Mouse (Mus musculus) CH12.LX (cell line): Measurements from ENCODE around the gene Mrps18b. TPM values are rescaled to one million over a fixed set of nuclear protein-coding genes. Genes with fewer than 3 reads are reported as not detected.
"Not testable (repeated sequence)": the region's sequence is repeated elsewhere in the genome, so short reads cannot be mapped to it uniquely, and the experiment has no call there.

Source experiments
- DNase-seq: peaks from one replicate; pipeline ENCODE4 v3.0.0-alpha.2; 2013; ENCODE audit errors: extremely low read depth
- H3K27ac ChIP-seq: 2 replicates; pipeline ENCODE4 v1.5.1; 2012; ENCODE audit warnings: low read depth, mild to moderate bottlenecking, control low read depth, moderate library complexity; ENCODE audit not compliant: insufficient read depth
- H3K27me3 ChIP-seq: replicated peaks from 2 replicates; pipeline ENCODE3; 2012; ENCODE audit warnings: inconsistent platforms
- H3K36me3 ChIP-seq, 2 experiments: replicated peaks in 1 of 2; 2 replicates each; pipeline versions ENCODE3 to v1.6.1; 2012; ENCODE audit warnings: inconsistent platforms in 1 of 2, low read length in 1 of 2, mild to moderate bottlenecking in 1 of 2, mixed read lengths in 1 of 2, moderate library complexity in 1 of 2; ENCODE audit not compliant: control insufficient read depth in 1 of 2, insufficient read depth in 1 of 2
- H3K4me1 ChIP-seq, 2 experiments: 2 replicates each; pipeline ENCODE4 v1.6.1; 2012; ENCODE audit warnings: inconsistent platforms in 1 of 2, moderate library complexity in 1 of 2; ENCODE audit not compliant: insufficient read depth in 2 of 2, control insufficient read depth in 1 of 2
- H3K4me2 ChIP-seq: 2 replicates; pipeline ENCODE4 v1.6.1; 2012; ENCODE audit warnings: low read depth, mild to moderate bottlenecking, control low read depth; ENCODE audit not compliant: poor library complexity, insufficient read depth, severe bottlenecking
- H3K4me3 ChIP-seq, 3 experiments: fragments of 150-350 bp in 1 of 3; sonication (generic) in 1 of 3; replicated peaks in 1 of 3; 2 replicates each; pipeline versions ENCODE3 to v1.5.1; 2011 to 2012; ENCODE audit warnings: low read depth in 2 of 3, low read length in 2 of 3, mild to moderate bottlenecking in 2 of 3, moderate library complexity in 2 of 3, control low read depth in 1 of 3, improper control_type of control experiment in 1 of 3, inconsistent platforms in 1 of 3, mixed read lengths in 1 of 3; ENCODE audit not compliant: poor library complexity in 1 of 3
- H3K79me2 ChIP-seq: replicated peaks from 2 replicates; pipeline ENCODE4 v1.6.1; 2012; ENCODE audit warnings: mild to moderate bottlenecking, moderate library complexity; ENCODE audit not compliant: control insufficient read depth, poor library complexity, insufficient read depth, severe bottlenecking; ENCODE audit errors: extremely low read depth
- H3K9ac ChIP-seq: 2 replicates; pipeline ENCODE4 v1.6.1; 2012; ENCODE audit warnings: low read depth, mild to moderate bottlenecking, control low read depth, moderate library complexity; ENCODE audit not compliant: insufficient read depth
- H3K9me3 ChIP-seq: replicated peaks from 2 replicates; pipeline ENCODE3; 2012; ENCODE audit warnings: low read length, inconsistent platforms, mixed read lengths
- CTCF ChIP-seq, 2 experiments: IDR thresholded peaks in 1 of 2; conservative IDR thresholded peaks in 1 of 2; 2 replicates each; pipeline ENCODE4 v1.5.1; 2011 to 2012; ENCODE audit warnings: low read depth in 2 of 2, low read length in 2 of 2, improper control_type of control experiment in 1 of 2, inconsistent platforms in 1 of 2, mild to moderate bottlenecking in 1 of 2, moderate library complexity in 1 of 2
- E2F4 ChIP-seq: IDR thresholded peaks from 2 replicates; pipeline ENCODE4 v1.6.1; 2011; ENCODE audit warnings: low read depth, low read length, improper control_type of control experiment; ENCODE audit not compliant: insufficient replicate concordance
- ELF1 ChIP-seq: IDR thresholded peaks from 2 replicates; pipeline ENCODE4 v1.6.1; 2014; ENCODE audit warnings: low read depth, mild to moderate bottlenecking, inconsistent platforms, low read length, improper control_type of control experiment
- IRF4 ChIP-seq: IDR thresholded peaks from 2 replicates; pipeline ENCODE4 v1.6.1; 2014; ENCODE audit warnings: low read depth, mild to moderate bottlenecking, inconsistent platforms, low read length, improper control_type of control experiment
- JUN ChIP-seq: IDR thresholded peaks from 2 replicates; pipeline ENCODE4 v1.6.1; 2011; ENCODE audit warnings: low read depth, mild to moderate bottlenecking, low read length, improper control_type of control experiment, moderate library complexity; ENCODE audit not compliant: insufficient read depth
- JUND ChIP-seq: conservative IDR thresholded peaks from 2 replicates; pipeline ENCODE4 v1.6.1; 2011; ENCODE audit warnings: low read depth, low read length, improper control_type of control experiment
- KAT2A ChIP-seq: IDR thresholded peaks from 2 replicates; pipeline ENCODE4 v1.6.1; 2012; ENCODE audit warnings: low read length, improper control_type of control experiment, inconsistent platforms; ENCODE audit not compliant: insufficient replicate concordance
- MXI1 ChIP-seq: IDR thresholded peaks from 2 replicates; pipeline ENCODE4 v1.6.1; 2011; ENCODE audit warnings: mild to moderate bottlenecking, low read depth, low read length, improper control_type of control experiment
- NELFE ChIP-seq: IDR thresholded peaks from 2 replicates; pipeline ENCODE4 v1.6.1; 2011; ENCODE audit warnings: low read depth, low read length, improper control_type of control experiment
- NRF1 ChIP-seq: IDR thresholded peaks from 2 replicates; pipeline ENCODE4 v1.6.1; 2014; ENCODE audit warnings: low read depth, mild to moderate bottlenecking, inconsistent platforms, low read length, improper control_type of control experiment, moderate library complexity
- POLR2AphosphoS2 ChIP-seq: IDR thresholded peaks from 2 replicates; pipeline ENCODE4 v1.6.1; 2011; ENCODE audit warnings: low read depth, low read length, improper control_type of control experiment
- RAD21 ChIP-seq: IDR thresholded peaks from 2 replicates; pipeline ENCODE4 v1.6.1; 2011; ENCODE audit warnings: low read depth, mild to moderate bottlenecking, low read length, improper control_type of control experiment, moderate library complexity
- SMC3 ChIP-seq: IDR thresholded peaks from 2 replicates; pipeline ENCODE4 v1.6.1; 2011; ENCODE audit warnings: low read depth, low read length, improper control_type of control experiment
- TBP ChIP-seq: conservative IDR thresholded peaks from 2 replicates; pipeline ENCODE4 v1.6.1; 2011; ENCODE audit warnings: low read depth, low read length, improper control_type of control experiment
- UBTF ChIP-seq: IDR thresholded peaks from 2 replicates; pipeline ENCODE4 v1.6.1; 2012; ENCODE audit warnings: low read depth, mild to moderate bottlenecking, inconsistent platforms, low read length, improper control_type of control experiment, moderate library complexity
- dilution Hi-C: fragments of 300-500 bp; cut with MboI; formaldehyde crosslinking; loops from 2 replicates; pipeline ENCODE4 v1.14.3; 2020; ENCODE audit warnings: low sequenced_read_pairs; ENCODE audit not compliant: extremely low pct_unique_long_range_greater_than_20kb, extremely low pct_ligation_motif_present
- in situ Hi-C: fragments of 300-500 bp; cut with MboI; formaldehyde crosslinking; loops from 3 replicates; pipeline ENCODE4 v1.14.3; 2019; ENCODE audit warnings: low sequenced_read_pairs, low pct_ligation_motif_present, low pct_unique_long_range_greater_than_20kb, mixed read lengths
- polyA plus RNA-seq: library from polyadenylated mRNA; unstranded; fragments of >175 nt; gene quantifications from 2 replicates; pipeline ENCODE4 v1.2.1, GENCODE M21; 2012; ENCODE audit warnings: low read depth; ENCODE audit not compliant: insufficient read length
- total RNA-seq, 2 experiments: library from RNA; depleted of rRNA; stranded (reverse); fragments of 300-350 nt in 1 of 2; fragments of >200 nt in 1 of 2; gene quantifications; 2 replicates each; pipeline ENCODE4 v1.2.3; 2012 to 2014

Mrps18b gene
- total and polyA plus RNA-seq, 3 experiments: 108 to 172 (median 148) TPM

GRCm38 (mm10) chr17:35937700-35938348 is 21.6 kb upstream of the Mrps18b start:
- DNase-seq: peak; percentile 74
- peaks cover 2% of the 10 kb centered on the region for H3K27me3 ChIP-seq
- H3K36me3 ChIP-seq: no peaks in the 10 kb centered on the region
- no peak overlapping the region for H3K4me2 ChIP-seq
- no peaks in the 10 kb centered on the region for H3K79me2 ChIP-seq
- dilution Hi-C loops (no loop called here), in situ Hi-C loops (no loop called here)
- H3K4me3 ChIP-seq: no peak overlapping the region
- H3K9ac ChIP-seq: no peak overlapping the region
- H3K27ac ChIP-seq: no peak overlapping the region
- no peaks in the 10 kb centered on the region for H3K4me1 ChIP-seq
- TF ChIP-seq SMC3: peak; percentile 76
- no peak for TF ChIP-seq NELFE
- TF ChIP-seq CTCF (conservative IDR thresholded peaks at IDR 0.05 in 1 of 2, IDR thresholded peaks at IDR 0.05 in 1 of 2; ENCODE audit: low read depth in 2 of 2, low read length in 2 of 2): peak; percentile 70 to 90
- no peak for TF ChIP-seq E2F4
- TF ChIP-seq MXI1: no peak
- no peak for TF ChIP-seq UBTF
- TF ChIP-seq TBP: no peak
- TF ChIP-seq NRF1: no peak
- no peak for TF ChIP-seq KAT2A
- TF ChIP-seq JUND: no peak
- no peak for TF ChIP-seq JUN
- TF ChIP-seq RAD21: peak; percentile 82
- TF ChIP-seq IRF4: no peak
- TF ChIP-seq ELF1: no peak
- H3K9me3 ChIP-seq: peaks cover 6% of the 10 kb centered on the region

DNA sequence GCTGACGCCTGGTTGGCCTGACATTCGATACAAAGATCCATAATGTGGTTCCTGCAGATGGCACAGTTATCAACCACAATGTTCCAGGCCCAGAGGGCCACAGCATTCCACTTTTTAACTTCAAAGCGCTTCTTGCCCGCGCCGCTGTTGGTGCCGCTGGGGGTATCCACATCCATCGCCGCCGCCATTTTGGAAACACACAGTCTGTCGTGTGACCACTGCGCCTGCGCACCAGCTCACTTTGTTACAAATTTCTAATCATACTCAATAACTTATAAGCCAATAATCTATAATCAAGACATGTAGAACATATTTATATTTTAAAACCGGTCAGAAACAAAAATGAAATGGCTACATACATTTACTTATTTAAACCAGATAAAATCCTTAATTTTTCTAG is 19.6 kb upstream of the Mrps18b start:
- H3K4me2 ChIP-seq, in situ Hi-C loops, H3K27ac ChIP-seq, H3K79me2 ChIP-seq, H3K36me3 ChIP-seq, H3K27me3 ChIP-seq, H3K9ac ChIP-seq, H3K4me3 ChIP-seq, H3K4me1 ChIP-seq, dilution Hi-C loops, H3K9me3 ChIP-seq, DNase-seq: not testable (repeated sequence)

DNA sequence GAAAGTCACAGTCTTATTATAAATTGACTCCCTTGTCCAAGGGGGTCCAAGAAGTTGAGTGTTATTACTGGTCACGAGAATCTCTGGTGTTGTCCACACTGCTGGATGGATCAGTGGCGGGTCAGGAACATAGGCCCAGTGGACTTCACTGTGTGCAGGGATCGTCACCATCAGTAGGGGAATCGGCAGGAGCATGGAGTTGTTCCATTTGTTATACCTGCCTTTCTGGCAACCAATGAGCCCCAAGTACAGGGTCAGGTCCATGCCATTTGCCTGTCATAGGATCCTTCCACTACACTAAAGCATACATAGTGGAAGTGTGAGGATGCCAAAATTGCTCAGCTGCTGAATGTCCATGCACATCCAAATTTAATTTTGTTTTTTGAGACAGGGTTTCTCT is 16.4 kb upstream of the Mrps18b start:
- Histone ChIP-seq H3K79me2 (no peaks in the 10 kb centered on the region), H3K9me3 (no peaks in the 10 kb centered on the region), H3K4me3 (no peak overlapping the region), H3K27ac (no peak overlapping the region), H3K4me2 (no peak overlapping the region), H3K4me1 (no peaks in the 10 kb centered on the region), H3K9ac (no peak overlapping the region), H3K36me3 (peaks cover 38 to 39% of the 10 kb centered on the region in 2 experiments), H3K27me3 (no peaks in the 10 kb centered on the region)
- in situ Hi-C loops: no loop called here
- TF ChIP-seq JUND (no peak), POLR2AphosphoS2 (peak; percentile 73; the same call in 1 of the 2 replicates)
- dilution Hi-C loops: no loop called here
- DNase-seq: no peak
